Mouse (Mus musculus): ENCODE results near the gene Gm20517.
A peak's percentile ranks its signal among the peaks of the same experiment; 100 is the strongest.

DNA sequence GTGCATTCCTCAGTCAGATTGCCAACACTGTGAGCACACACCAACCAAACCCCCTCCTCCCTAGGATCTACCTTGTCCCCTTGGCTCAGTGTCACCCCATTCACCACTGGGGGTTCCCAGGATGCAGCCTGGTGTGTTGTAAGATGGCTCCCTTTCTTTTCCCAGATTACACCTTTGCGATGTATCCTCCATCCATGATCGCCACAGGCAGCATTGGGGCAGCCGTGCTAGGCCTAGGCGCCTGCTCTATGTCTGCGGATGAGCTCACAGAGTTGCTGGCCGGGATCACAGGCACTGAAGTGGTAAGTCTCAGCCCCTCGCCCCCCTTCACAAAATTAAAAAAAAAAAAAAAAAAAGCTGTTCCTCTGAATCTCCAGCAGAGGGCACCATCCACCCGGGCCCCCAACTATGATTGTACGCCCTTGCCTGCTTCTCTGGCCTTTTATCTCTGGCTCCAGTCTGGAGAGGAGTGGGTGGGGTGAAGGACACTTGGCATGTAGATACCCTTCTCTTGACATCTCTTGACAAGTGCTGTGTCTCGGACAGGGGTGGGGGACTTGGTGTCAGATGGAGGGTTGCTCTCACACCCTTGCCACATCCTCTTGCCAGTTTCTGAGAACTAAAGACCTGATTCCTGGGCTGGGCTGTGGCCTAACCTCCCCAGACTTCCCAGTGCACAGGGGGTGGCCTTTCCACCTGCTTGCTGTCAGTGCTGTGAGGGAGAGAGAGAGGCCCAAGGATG is 13.4 kb upstream of the Gm20517 start:
- TF ChIP-seq CTCF (IDR thresholded peaks at IDR 0.05; ENCODE audit: low read depth, low read length), result peak; percentile 58
- no peak for TF ChIP-seq POLR2A (IDR thresholded peaks at IDR 0.05; ENCODE audit: insufficient read depth, low read length)
